Mouse (Mus musculus) heart, postnatal 0 days (tissue): ENCODE results near the gene Mdc1.

Experiments used
- CTCF ChIP-seq: IDR thresholded peaks from 2 replicates; pipeline ENCODE4 v1.5.1; 2016; ENCODE audit warnings: antibody characterized with exemption, control low read depth, low read depth
- EP300 ChIP-seq: IDR thresholded peaks from 2 replicates; pipeline ENCODE4 v1.6.1; 2016; ENCODE audit warnings: antibody characterized with exemption, low read depth

DNA sequence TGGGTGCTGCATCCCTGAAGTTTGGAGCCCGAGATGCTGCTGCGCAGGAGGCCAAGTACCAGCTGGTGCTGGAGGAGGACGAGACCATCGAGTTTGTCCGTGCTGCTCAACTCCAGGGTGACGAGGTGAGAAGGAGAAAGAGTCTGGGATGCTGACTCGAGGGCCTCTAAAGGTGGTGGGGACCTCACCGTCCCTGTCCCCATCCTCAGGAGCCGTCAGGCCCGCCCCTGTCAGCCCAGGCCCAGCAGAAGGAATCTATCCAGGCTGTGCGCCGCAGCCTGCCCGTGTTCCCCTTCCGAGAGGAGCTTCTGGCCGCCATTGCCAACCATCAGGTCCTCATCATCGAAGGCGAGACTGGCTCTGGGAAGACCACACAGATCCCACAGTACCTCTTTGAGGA lies 41.6 kb downstream of the Mdc1 start:
- TF ChIP-seq CTCF (no peak), EP300 (no peak)
